Mouse (Mus musculus) heart, embryonic 16.5 days (tissue): ENCODE measurements around the gene Prim1. TPM values are rescaled to one million over a fixed set of nuclear protein-coding genes. Genes with fewer than 3 reads are reported as not detected.

Experiments used
- ATAC-seq: fragments of 200-750 bp; cut with Nextera tagmentation; replicated peaks from 2 replicates; pipeline ENCODE4 v1.8.0; 2017; ENCODE audit warnings: moderate number of reproducible peaks; ENCODE audit not compliant: insufficient read depth, low FRiP score; ENCODE audit errors: extremely low read depth
- H3K27ac ChIP-seq: fragments of 300-500 bp; sonication (generic); 2 replicates; pipeline ENCODE4 v1.5.1; 2014; ENCODE audit warnings: mild to moderate bottlenecking, low read length, control low read depth, moderate library complexity
- H3K27me3 ChIP-seq: fragments of 300-500 bp; sonication (generic); 2 replicates; pipeline ENCODE4 v1.6.1; 2014; ENCODE audit warnings: low read length, mixed read lengths; ENCODE audit not compliant: control insufficient read depth, insufficient read depth
- H3K36me3 ChIP-seq: fragments of 300-500 bp; sonication (generic); 2 replicates; pipeline ENCODE4 v1.6.1; 2014; ENCODE audit not compliant: control insufficient read depth, insufficient read depth
- H3K4me1 ChIP-seq: fragments of 300-500 bp; sonication (generic); 2 replicates; pipeline ENCODE4 v1.6.1; 2014; ENCODE audit warnings: low read length, mixed read lengths; ENCODE audit not compliant: control insufficient read depth, insufficient read depth
- H3K4me2 ChIP-seq: fragments of 300-500 bp; sonication (generic); 2 replicates; pipeline ENCODE4 v1.6.1; 2014; ENCODE audit warnings: low read depth, mild to moderate bottlenecking, control low read depth, low read length
- H3K4me3 ChIP-seq: fragments of 300-500 bp; sonication (generic); 2 replicates; pipeline ENCODE4 v1.5.1; 2014; ENCODE audit warnings: mild to moderate bottlenecking, control low read depth, low read length
- H3K9ac ChIP-seq: fragments of 300-500 bp; sonication (generic); 2 replicates; pipeline ENCODE4 v1.6.1; 2014; ENCODE audit warnings: low read length, control low read depth
- H3K9me3 ChIP-seq: fragments of 300-500 bp; sonication (generic); replicated peaks from 2 replicates; pipeline ENCODE4 v1.6.1; 2016; ENCODE audit warnings: low read length; ENCODE audit not compliant: control insufficient read depth
- WGBS: fragments of 180-500 bp; shearing (Covaris S2); extraction: QIAGEN DNeasy Blood & Tissue Kit; methylation state at CpG from one replicate; pipeline ENCODE4 v1.1.7; 2014; 5-methylcytosine and 5-hydroxymethylcytosine counted together
- polyA plus RNA-seq: library from polyadenylated mRNA; unstranded; fragments of >200 nt; fragmentation: Nextera tagmentation; extraction: Ambion mirVana; gene quantifications from 2 replicates; pipeline ENCODE4 v1.2.1, GENCODE M21; 2015

Gene Prim1
- polyA plus RNA-seq, 1 experiment from 2014 or later: 50.8 TPM

GRCm38 (mm10) chr10:127996690-127997089 lies 18.3 kb upstream of the Prim1 start:
- H3K36me3 ChIP-seq: no peaks in the 10 kb centered on the region
- WGBS: 85% methylated on average over 3 of the region's 3 CpGs
- H3K27ac ChIP-seq: no peak overlapping the region
- no peak for ATAC-seq
- no peaks in the 10 kb centered on the region for H3K27me3 ChIP-seq
- H3K4me2 ChIP-seq: no peak overlapping the region
- H3K9ac ChIP-seq: no peak overlapping the region
- H3K9me3 ChIP-seq: peaks cover 3% of the 10 kb centered on the region
- no peaks in the 10 kb centered on the region for H3K4me1 ChIP-seq
- no peak overlapping the region for H3K4me3 ChIP-seq

GRCm38 (mm10) chr10:127998260-127998659 lies 16.7 kb upstream of the Prim1 start:
- no peaks in the 10 kb centered on the region for H3K4me1 ChIP-seq
- H3K4me2 ChIP-seq: no peak overlapping the region
- WGBS: 95% methylated on average over 1 of the region's 1 CpGs
- ATAC-seq: no peak
- no peak overlapping the region for H3K9ac ChIP-seq
- no peaks in the 10 kb centered on the region for H3K27me3 ChIP-seq
- no peak overlapping the region for H3K27ac ChIP-seq
- no peak overlapping the region for H3K4me3 ChIP-seq
- no peaks in the 10 kb centered on the region for H3K36me3 ChIP-seq
- H3K9me3 ChIP-seq: peaks cover 3% of the 10 kb centered on the region

GRCm38 (mm10) chr10:128003281-128003801 lies 11.6 kb upstream of the Prim1 start:
- H3K9me3 ChIP-seq: peaks cover 1% of the 10 kb centered on the region
- ATAC-seq: no peak
- H3K4me1 ChIP-seq: no peaks in the 10 kb centered on the region
- no peak overlapping the region for H3K27ac ChIP-seq
- no peaks in the 10 kb centered on the region for H3K27me3 ChIP-seq
- H3K36me3 ChIP-seq: no peaks in the 10 kb centered on the region
- 69% methylated on average over 3 of the region's 3 CpGs for WGBS
- no peak overlapping the region for H3K4me2 ChIP-seq
- no peak overlapping the region for H3K4me3 ChIP-seq
- H3K9ac ChIP-seq: no peak overlapping the region

GRCm38 (mm10) chr10:128004918-128005317 lies 10.1 kb upstream of the Prim1 start:
- Histone ChIP-seq H3K4me1 (no peaks in the 10 kb centered on the region), H3K4me3 (no peak overlapping the region), H3K9ac (no peak overlapping the region), H3K27me3 (no peaks in the 10 kb centered on the region), H3K36me3 (no peaks in the 10 kb centered on the region), H3K4me2 (no peak overlapping the region), H3K9me3 (no peaks in the 10 kb centered on the region), H3K27ac (no peak overlapping the region)
- no peak for ATAC-seq
- whole genome bisulfite sequencing: 64% methylated on average over 10 of the region's 10 CpGs

GRCm38 (mm10) chr10:128005479-128005878 lies 9.5 kb upstream of the Prim1 start:
- Histone ChIP-seq H3K4me2 (no peak overlapping the region), H3K27me3 (no peaks in the 10 kb centered on the region), H3K4me3 (no peak overlapping the region), H3K36me3 (no peaks in the 10 kb centered on the region), H3K27ac (no peak overlapping the region), H3K9me3 (no peaks in the 10 kb centered on the region), H3K4me1 (no peaks in the 10 kb centered on the region), H3K9ac (no peak overlapping the region)
- ATAC-seq: no peak
- 80% methylated on average over 8 of the region's 8 CpGs for WGBS

- Histone ChIP-seq H3K4me3 (no peak within 1 kb of the TSS), H3K36me3 (no peaks in the 10 kb centered on the region), H3K9ac (no peak within 1 kb of the TSS), H3K4me2 (no peak within 1 kb of the TSS), H3K9me3 (no peaks in the 10 kb centered on the region), H3K4me1 (no peaks in the 10 kb centered on the region), H3K27me3 (no peaks in the 10 kb centered on the region), H3K27ac (no peak within 1 kb of the TSS)
- WGBS: 78% methylated on average over 1 of the region's 1 CpGs
- ATAC-seq: no peak
Observed at GRCm38 (mm10) chr10:128007446-128007845, 7.5 kb upstream of the Prim1 start, which contains the start of gene Hsd17b6. TSS of gene Hsd17b6 (minus strand) at chr10:128007611.

GRCm38 (mm10) chr10:128008207-128008889 lies 6.6 kb upstream of the Prim1 start:
- peak; percentile 76 for ATAC-seq
- no peaks in the 10 kb centered on the region for H3K4me1 ChIP-seq
- no peaks in the 10 kb centered on the region for H3K27me3 ChIP-seq
- no peaks in the 10 kb centered on the region for H3K36me3 ChIP-seq
- no peak overlapping the region for H3K9ac ChIP-seq
- H3K4me3 ChIP-seq: no peak overlapping the region
- no peak overlapping the region for H3K4me2 ChIP-seq
- 5% methylated on average over 4 of the region's 4 CpGs for WGBS
- no peak overlapping the region for H3K27ac ChIP-seq
- H3K9me3 ChIP-seq: no peaks in the 10 kb centered on the region

- Histone ChIP-seq H3K27ac (no peak overlapping the region), H3K27me3 (no peaks in the 10 kb centered on the region), H3K9me3 (no peaks in the 10 kb centered on the region), H3K36me3 (no peaks in the 10 kb centered on the region), H3K4me1 (no peaks in the 10 kb centered on the region), H3K9ac (no peak overlapping the region), H3K4me2 (no peak overlapping the region), H3K4me3 (no peak overlapping the region)
- no peak for ATAC-seq
- WGBS: 83% methylated on average over 5 of the region's 5 CpGs
Observed at GRCm38 (mm10) chr10:128009735-128010134, 5.2 kb upstream of the Prim1 start.

DNA sequence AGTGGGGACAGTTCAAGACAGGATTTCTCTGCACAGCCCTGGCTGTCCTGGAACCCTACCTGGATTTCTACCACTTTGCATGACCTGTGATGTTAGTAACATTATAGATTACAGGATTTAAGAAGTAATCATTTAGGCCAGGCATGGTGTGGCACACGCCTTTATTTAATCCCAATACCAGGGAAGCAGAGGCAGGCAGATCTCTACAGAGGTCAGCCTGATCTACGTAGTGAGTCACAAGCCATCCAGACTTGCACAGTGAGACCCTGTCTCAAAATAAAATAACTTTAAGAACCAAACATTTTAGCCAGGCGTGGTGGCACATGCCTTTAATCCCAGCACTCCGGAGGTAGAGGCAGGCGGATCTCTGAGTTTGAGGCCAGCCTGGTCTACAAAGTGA lies 7.2 kb downstream of the Prim1 start:
- Histone ChIP-seq H3K4me1 (peaks cover 3% of the 10 kb centered on the region), H3K36me3 (peaks cover 33% of the 10 kb centered on the region), H3K4me3 (no peak overlapping the region), H3K9ac (no peak overlapping the region), H3K9me3 (no peaks in the 10 kb centered on the region), H3K4me2 (no peak overlapping the region), H3K27ac (no peak overlapping the region), H3K27me3 (no peaks in the 10 kb centered on the region)
- WGBS: 93% methylated on average over 5 of the region's 5 CpGs
- ATAC-seq: no peak
